Mouse (Mus musculus) yolk sac, embryonic 10.5 days (tissue): ENCODE data around the gene Spindoc.

Experiments
- DNase-seq: peaks from one replicate; pipeline ENCODE4 v3.0.0-alpha.2; 2017; ENCODE audit warnings: low spot score

Gene Spindoc

DNA sequence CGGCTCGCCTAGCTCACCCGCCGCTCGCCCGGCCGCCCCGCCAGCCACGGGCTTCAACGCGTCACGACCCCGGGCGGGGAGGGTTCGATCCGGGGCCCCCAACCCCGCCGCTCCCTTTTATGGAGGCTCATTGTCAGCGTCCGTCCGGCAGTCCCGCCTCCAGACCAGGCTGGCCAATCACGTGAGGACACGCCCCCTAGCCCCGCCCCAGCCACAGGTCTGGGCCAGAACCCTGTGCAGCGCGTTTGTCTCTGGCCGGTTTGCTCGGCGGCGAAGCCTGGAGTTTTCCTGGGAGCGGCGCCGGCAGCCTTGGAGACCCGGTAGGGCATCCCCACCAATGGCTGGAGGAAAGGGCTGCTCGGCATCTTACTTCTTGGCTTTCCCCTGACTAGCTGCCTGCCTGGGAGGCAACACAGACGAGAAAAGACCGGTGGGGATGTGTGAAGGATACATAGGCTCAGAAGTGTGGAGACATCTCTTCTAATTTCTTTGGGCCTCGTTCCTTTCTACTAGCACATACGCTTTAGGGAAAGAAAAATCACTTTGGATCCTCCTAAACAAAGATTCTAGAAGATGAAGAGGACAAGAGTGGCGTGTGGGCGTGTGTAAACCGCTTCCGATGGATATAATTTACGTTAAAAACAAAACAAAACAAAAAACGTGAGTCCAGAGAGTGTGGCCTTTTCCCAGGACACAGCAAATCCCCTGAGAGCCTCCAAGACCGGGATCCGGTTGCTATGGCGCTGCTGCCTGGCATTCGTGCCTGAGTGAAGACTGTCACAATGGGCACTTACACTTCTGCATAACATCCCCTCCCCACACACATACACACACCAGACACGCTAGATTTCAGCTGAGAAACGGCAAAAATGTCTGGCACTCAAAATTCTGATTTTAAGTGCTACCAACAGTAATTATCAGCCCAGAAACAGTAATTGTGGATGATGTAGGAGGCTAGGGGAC lies at the start of gene Spindoc:
Gene Spindoc (minus strand): TSS at position 92 of the 963 bp plus-strand sequence.
- DNase-seq = peak; percentile 98

DNA sequence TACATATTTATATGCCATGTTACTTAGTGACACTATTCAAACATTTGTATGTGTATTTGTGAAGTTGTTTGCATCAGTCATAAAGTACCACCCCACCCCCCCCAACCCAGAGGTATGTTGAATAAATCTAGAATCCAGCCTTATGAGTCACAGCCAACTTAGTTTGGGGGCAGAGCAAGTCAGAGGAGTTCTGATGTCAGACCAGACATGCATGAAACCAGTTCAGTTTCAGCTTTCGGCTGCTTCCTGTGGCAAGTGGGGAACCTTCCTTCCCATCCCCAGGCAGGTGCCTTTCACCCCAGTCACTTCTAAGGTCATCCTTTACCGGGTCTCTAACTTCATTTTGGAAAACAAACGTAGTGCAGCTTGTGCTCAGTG lies 42.6 kb upstream of the Spindoc start:
- DNase-seq = no peak

DNA sequence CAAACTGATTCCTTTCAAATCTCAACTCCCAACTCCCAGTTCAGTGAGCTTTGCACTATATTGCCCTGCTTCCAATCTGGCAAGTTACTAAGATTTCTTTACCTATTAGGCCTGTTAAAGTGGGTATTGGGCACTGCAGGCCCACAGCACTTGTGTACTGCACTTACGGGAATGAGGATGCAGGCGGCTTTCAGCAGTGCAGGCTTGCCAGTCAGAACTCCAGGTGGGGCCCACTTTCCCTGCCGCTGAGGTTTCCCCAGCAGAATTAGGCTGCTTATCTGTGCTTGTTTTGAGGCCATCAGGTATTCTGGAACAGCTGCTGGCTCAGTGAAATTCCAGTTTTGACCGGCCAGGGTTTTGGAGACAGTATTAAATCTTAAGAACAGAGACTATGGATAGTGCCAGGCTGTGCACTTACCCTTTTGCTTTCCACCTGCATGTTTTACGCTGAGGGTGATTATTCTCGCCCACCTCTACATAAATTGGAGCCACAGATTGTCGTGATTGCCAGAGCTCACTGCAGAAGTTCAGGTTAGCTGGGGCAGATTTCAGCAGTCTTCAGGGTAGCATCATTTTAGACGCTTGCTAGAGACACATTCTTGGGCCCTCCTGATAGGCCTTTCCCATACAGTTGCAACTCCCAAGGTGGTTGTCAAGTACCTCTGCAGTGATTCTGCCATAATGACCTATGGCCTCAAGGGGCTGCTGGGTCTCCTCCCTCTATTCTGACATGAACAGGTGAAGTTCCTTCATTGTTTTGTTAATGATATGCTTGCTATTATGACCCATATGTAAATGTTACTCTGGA lies 42.0 kb upstream of the Spindoc start:
- DNase-seq = no peak

DNA sequence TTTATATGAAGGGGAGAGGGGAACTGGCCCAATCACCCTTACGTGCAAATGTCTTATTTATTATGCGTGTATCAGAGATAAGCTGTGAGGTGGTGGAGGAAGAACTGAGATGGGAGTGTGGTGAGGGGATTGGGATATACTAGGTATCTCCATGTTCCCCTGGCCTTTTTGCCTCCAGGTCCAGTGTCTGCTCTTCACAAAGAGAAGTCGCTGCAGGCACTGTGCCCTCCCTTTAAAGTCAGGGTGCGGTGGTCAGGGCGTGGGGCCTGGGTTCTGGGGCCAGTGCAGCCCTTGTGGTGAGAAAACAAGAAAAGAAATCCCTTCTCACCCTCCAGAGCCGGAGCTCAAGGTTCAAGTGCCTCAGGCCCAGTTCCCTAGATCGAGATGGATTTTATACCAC lies 41.3 kb upstream of the Spindoc start:
- DNase-seq = no peak

DNA sequence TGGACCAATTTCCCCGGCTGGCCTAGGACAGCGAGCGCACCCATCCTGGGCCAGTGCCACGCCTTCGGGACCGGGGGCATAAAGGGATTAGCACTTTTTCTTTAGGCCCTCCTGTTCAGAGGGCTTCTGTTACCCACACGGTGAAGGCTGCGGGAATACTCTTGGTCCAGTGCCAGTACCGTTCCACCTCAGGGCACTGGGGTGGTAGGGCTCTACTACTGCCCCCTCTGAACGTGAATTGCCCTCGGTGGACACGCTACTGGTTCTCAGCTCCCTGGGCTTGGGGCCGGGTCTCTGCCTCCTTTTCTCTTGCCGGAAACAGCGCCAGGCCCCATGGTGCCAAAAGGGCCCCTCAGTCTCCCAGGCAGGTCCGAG lies 40.8 kb upstream of the Spindoc start:
- no peak for DNase-seq

DNA sequence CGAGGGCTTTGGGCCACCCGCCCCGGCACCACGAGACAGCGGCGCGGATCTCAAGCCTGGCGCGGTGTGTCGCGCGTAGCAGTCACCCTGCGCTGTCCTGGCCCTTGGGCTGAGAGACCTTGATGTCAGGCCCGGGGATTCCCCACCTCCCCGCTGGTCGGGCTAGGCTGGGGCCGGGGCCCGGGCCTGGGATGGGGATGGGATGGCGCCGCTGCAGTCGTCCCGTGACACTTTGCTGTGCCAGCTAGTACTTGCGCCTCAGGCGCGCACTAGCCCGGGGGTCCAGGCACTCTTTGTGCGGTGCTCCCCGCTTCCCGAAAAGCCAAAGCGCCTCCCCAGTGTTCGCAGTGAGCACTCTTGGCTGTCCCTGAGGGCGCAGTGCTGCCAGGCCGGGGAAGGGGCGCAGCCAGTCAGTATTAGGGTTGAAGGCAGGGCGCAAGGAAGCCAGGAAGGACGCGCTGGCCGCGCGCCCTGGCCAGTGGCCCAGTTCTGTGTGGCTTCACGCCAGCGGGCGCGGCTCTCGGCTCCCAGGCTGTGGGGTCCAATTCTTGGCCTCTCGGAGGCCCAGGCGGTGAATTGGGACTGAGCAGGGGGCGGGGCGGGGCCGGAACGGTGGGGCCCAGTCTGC lies 40.3 kb upstream of the Spindoc start:
- DNase-seq = no peak

DNA sequence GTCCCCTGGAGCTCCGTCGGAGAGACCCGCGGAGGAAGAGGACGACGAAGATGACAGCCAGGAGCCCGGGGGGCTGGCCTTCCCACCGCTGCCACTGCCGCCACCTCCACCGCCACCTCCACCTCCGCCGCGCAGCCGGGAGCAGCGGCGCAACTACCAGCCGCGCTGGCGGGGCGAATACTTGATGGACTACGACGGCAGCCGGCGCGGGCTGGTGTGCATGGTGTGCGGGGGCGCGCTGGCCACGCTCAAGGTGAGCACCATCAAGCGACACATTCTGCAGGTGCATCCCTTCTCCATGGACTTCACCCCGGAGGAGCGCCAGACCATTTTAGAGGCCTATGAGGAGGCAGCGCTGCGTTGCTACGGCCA lies 39.8 kb upstream of the Spindoc start:
- no peak for DNase-seq

DNA sequence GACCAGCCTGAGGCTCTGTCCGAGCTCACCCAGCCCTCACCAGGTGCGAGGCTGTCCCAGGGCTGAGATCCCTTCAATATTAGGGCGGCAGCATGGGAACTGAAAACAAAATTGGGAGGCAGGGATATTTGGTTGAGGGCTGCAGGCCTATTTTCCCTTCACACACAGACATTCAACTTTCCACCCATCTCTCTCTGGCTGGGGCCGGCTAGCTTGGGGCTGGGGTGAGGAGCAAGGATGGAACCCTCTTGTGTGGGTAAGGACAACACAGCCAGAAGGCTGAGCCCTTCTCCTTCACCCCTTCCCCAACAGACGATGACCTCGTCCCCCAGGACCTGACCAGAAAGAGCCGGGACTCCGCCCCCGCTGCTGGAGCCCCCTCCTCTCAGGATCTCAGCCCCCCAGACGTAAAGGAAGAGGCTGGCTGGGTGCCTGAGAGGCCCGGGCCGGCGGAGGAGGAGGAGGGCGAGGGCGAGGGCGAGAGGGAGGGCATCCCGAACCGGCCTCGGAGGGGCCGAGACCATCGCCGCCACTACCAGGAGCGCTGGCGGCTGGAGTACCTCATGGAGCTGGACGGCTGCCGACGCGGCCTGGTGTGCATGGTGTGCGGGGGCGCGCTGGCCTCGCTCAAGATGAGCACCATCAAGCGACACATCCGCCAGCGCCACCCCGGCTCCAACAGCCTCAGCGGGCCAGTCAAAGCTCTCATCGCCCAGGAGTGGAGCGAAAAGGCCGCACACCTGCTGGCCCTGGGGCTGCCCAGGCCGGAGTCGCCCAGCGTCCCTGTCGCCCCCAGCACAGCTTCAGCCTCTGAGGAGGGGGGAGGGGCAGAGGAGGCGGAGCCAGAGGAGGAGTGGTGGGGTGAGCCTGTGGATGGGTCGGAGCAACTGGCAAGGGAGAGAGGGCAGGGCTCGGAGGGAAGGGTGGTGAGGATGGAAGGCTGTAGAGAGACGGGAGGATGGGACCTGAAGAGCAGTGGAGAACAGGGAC lies 39.1 kb upstream of the Spindoc start:
- DNase-seq = peak; percentile 73

DNA sequence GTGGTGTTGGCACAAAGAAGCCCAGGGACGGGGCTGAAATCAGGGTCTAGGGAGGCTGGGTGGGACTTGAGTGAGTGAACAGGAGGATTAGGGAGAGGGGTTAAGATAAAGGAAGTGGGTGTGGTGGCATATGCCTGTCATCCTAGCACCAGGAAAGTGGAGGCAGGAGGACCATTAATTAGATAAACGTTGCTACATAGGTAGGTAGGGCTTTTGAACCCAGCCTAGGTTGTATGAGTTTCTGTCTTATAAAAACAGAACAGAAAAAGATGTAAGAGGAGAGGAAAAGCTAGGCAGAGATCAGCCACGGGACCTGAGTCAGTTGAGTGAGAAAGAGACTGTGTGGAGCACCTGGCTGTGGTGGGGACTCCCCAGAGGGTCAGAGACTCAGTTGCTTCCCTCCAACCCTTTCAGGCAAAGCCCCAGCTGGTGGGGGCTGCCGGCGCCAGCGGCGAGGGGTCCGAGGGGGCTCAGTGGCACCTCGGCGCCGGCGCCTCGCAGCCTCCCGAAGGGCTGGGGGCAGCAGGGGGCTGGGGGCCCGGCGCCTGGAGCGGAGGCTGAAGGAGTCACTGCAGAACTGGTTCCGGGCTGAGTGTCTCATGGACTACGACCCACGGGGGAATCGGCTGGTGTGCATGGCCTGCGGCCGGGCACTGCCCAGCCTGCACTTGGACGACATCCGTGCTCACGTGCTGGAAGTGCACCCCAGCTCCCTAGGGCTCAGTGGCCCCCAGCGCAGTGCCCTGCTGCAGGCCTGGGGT lies 38.2 kb upstream of the Spindoc start:
- DNase-seq = no peak

DNA sequence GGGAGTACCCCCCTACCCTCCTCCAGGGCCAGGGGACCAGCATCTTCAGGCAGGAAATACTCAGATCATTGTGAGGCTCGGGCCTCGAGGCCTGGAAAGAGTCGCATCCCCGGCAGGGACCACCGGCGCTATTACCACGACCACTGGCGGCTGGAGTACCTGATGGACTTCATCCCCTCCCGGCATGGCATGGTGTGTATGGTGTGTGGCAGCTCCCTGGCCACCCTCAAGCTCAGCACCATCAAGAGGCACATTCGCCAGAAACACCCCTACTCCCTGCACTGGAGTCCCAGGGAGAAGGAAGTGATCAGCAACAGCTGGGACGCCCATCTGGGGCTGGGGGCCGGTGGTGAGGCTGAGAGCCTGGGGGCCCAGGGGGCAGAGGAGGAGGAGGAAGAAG lies 37.3 kb upstream of the Spindoc start:
- DNase-seq = no peak

DNA sequence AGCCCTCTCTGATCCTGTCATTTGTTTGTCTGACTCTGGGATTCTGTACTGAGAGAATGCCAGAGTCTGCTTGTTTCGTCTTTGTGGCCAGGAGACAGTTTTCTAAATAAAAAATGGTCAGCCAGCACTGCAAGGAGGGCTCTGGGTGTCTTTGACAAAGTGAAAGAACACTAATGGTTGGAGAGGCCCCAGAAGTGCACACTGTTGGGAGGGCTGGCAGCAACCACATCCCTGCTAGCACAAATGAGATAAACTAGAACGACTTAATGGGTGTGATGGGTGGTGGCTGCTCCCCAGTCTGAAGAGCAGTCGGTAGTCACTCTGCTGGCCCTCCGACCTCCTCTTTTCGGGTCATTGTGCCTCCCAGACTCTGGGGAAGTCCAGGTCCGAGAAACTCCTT lies 36.3 kb upstream of the Spindoc start:
- DNase-seq = no peak

DNA sequence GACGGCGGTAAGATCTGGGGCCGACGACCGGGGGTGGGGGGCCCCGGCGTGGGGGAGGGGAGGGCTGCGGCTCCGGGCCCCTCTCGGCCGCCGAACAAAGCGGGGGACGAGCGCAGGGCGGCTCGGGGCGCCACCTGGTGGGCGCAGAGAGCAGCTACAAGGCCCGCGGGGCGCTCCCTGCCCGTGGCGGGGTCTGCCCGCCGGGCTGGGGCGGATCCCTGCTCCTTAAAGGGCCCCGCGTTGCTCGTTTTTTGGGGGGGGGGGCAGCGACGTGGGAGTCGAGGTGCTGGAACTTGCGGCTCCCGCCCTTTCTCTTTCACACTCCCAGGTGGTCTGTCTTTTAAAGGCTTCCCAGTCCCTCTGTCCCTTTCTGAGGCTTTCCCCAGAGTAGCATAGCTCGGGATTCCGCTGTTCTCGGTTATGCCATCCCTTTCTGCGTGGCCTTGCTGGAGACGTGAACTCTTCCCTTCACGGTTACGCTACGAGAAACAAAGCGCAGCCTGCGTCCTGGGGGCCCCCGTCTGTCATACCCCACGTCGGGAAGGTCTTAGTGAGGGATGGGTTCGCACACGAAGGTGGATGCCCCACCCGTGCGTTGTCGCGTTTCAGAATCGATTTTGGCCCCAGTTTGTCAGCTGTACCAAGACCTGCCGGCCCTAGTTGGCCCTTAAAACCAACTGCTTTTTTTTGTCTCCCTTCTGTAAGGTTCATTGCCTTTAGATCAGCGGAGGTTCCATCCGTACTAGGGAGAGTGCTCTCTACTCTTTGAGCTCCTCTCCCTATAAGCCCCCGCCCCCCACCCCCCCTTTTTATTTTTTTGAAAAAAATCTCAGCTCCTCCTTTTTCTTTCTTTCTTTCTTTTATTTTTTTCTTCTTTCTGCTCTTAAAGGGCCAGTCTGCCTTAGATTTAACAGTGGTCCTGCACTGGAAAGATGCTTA lies 35.4 kb upstream of the Spindoc start:
- peak; percentile 76 for DNase-seq

DNA sequence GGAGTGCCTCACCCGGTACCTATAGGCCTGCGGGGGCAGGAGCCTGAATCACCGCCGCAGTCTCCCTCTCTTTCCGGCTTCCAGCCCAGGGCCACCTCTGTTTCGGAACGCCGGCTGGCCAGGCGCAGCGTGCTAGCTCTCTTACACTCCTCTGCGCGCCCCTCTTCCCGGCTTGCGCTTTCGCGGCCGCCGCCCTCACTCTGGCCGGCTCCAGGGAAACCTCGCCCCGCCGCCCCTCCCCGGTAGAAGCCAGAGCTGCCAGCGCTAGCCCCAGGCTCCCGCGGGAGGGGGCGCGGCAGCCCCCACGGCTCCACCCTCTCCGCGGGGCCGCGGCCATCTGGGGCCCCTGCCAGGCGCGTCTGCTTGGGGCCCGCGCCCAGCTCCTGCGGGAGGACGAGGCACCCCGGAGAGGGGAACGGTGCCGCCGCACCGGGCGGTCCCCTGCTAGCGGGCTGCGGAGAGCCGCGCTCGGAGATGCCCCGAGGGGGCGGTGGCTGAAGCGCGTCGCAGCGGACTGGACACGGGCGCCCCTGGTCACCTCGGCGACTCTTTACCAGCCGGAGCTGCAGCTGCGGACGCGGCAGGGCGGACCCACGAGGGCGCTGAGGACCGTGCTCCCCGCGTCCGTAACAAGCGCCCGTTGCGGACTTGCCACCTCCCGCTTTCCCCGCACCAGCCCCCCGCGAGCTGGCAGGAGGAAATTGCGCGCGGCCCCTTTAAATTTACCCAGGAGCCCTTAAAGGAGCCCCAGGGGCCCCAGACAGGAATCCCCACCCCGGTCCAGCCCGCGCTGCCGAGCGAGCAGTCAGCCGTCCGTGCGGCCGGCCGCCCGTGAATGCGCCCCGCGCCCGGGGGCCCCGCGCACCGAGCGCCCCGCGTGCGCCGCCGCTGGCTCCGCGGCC lies 34.3 kb upstream of the Spindoc start, which contains the start of gene 2700081O15Rik:
Gene 2700081O15Rik (plus strand): TSS at position 792 of the 902 bp plus-strand sequence.
- peak; percentile 86 for DNase-seq

DNA sequence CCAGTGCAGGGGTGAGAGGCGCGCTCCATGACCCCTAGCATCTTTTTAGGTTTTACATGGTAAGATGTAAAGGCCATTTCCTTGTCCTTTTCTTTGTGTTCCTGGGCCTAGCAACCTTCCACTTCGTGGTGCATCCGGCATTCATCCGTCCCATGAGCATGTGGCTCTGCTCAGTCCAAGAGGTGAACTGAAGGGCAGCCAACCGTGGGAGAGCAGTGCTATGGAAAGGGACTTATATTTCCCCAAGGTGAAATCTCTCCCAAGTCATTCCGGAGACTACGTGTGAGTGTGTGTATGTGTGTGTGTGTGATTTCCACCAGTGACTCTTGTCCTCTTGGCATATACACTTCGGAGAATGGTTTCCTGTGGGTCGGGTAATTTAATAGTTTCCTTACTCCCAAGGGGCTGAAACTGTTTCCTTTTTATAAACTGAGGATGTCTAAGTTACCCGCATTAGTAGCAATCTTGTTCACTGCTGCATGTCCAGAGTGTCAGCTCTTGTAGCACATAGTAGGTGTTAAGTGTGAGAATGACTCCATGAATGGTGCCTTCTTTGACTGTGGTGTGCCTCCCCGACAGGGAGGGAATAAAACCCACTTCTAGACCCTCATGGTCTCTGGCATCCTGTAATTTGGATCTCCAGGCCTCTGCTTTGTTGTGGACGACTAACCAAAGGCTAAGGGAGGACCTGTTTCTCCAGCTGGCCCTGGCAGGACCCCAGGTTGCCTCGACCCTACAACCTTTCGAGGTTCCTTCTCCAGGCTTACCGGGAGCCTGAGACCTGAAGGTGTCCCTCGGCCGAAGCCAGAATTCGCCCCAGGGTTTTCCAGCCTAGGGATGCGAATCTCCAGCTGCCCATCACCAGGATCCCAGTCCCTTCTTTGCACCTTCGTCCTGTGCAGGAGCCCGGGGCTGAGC lies 33.4 kb upstream of the Spindoc start:
- peak; percentile 42 for DNase-seq

DNA sequence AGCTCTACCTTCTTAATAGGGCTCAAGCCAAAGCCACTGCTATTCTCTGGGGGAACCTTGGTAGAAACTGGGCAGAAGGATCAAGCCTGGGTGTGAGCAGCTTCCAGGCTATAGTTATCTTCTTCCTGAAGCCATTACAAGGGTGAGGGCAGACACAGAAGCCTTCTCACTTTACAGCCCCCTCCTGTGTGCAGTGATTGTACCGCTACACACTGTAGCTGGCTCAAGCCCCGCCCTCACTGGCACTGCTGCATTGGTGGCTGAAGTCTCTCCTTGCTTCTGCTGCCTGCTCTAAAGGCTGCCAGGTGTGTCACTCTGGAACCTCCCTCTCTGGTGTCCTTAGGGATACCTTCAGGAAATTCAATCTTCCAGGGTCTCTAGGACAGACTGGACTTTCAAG lies 29.6 kb upstream of the Spindoc start:
- DNase-seq = no peak

DNA sequence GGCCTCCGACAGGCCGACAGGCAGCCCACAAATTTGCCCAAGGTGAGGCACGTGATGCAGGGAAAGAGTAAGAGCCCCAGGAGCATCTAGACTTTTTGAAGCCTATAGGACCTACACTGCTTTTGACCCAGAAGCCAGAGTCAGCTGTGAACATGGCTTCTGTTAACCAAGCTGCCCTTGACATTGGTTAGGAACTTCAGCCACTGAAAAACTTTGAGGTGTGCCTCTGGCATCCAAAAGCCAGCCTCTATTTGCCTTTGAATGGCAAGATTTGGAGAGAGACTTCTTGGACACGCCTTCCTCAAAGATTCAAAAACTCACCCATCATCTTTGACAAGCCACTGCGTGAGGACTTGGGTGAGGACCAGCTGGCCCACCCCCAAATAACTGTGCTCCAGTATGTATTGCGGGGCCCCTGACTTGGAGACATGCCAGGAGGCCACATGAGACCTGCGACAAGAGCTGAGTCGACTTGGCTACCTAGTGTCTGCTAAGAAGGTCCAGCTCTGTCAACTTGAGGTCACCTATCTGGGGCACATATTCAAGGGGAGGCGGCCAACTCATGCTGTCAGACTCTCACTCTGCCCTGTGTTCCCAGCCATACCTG lies 21.9 kb upstream of the Spindoc start:
- no peak for DNase-seq

DNA sequence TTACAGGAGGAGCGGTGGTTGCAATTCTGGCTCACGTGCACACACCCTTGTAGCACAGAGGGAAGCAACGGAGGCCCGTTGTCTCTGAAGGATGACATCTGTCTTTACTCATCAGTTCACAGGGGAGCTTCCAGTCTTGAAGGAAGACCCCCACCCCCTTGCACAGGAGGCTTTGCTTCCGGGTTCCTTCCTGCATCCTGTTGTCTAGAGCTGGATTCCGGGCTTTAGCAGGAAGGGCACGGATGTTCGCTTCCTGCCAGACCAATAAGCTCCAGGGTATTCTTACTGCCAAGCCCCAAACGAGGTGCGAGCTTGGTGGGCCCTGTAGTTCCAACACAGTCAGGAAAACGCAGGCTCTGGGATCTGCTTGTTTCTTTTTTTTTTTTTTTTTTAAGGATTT lies 17.8 kb upstream of the Spindoc start:
- no peak for DNase-seq
